In genomic region chr5:52360286-52361049, GRCm38 (mm10) we compare ENCODE assay signal across 9 mouse cellular contexts. TPM values are rescaled to one million over a fixed set of nuclear protein-coding genes. Genes with fewer than 3 reads are reported as not detected.
DNase-seq lines count a peak whose midpoint lies in the region; ATAC-seq and TF ChIP-seq lines count a peak whose summit lies in the region.
"Had no signal": no experiment of that assay in that cellular context is flagged by ENCODE, and none has a peak within 500 bp of the region (broad histone marks: within the 10 kb centered on the region; RNA-seq: fewer than 3 reads in every experiment).

No protein-coding gene starts in this region.

- 44% methylated on average over 21 of the region's 21 CpGs for WGBS in kidney, adult 2 months

- no peak for TF ChIP-seq POLR2A in brain, embryonic 14.5 days (IDR thresholded peaks at IDR 0.05; ENCODE audit: borderline replicate concordance, extremely low read depth, insufficient read depth, insufficient read length, poor library complexity, severe bottlenecking)
- no peak for TF ChIP-seq POLR2A in kidney, adult 2 months (IDR thresholded peaks at IDR 0.05; ENCODE audit: low read depth, low read length)

- peak overlapping the region; percentile 56 for H3K4me3 ChIP-seq in gastrocnemius, adult 2 months
- H3K4me3 ChIP-seq in kidney, adult 2 months (ENCODE audit: insufficient read depth, low read depth, low read length) = no peak overlapping the region

- no peak for DNase-seq in gastrocnemius, adult 2 months
- DNase-seq in gastrocnemius, postnatal 36 days = no peak
- peak; percentile 48 for DNase-seq in brain, embryonic 14.5 days (ENCODE audit: low read depth)
- DNase-seq in kidney, adult 2 months = peak; percentile 72
- peak; percentile 34 to 51 for DNase-seq in lung, postnatal 4 days
- no peak for DNase-seq in thymus, postnatal 4 days
- no peak for DNase-seq in urinary bladder, postnatal 14 days (ENCODE audit: low spot score)
- DNase-seq: adrenal gland, adult 8-10 months had no signal

- no peaks in the 10 kb centered on the region for H3K36me3 ChIP-seq in kidney, adult 2 months (ENCODE audit: control insufficient read depth, insufficient read depth, low read length)

- peaks cover 26% of the 10 kb centered on the region; the same call in 1 of the 2 replicates for H3K4me1 ChIP-seq in kidney, adult 2 months (ENCODE audit: control insufficient read depth, insufficient read depth, low read length)

- ATAC-seq in CD4-positive, CD25-positive, alpha-beta regulatory T cell, adult 4 months = no peak

- no peak for TF ChIP-seq CTCF in gastrocnemius, adult 2 months (IDR thresholded peaks at IDR 0.05)
- TF ChIP-seq CTCF in brain, embryonic 14.5 days (IDR thresholded peaks at IDR 0.05; ENCODE audit: borderline replicate concordance, extremely low read depth, insufficient read depth, insufficient read length) = no peak
- no peak for TF ChIP-seq CTCF in kidney, adult 2 months (conservative IDR thresholded peaks at IDR 0.05; ENCODE audit: insufficient read depth, insufficient read length, low read depth, low read length)

- intact Hi-C loops in gastrocnemius, adult 2 months (cut with DNase I) = no loop called here
- intact Hi-C loops in gastrocnemius, postnatal 36 days (cut with DNase I) = no loop called here

- H3K27me3 ChIP-seq in kidney, adult 2 months (replicated peaks; ENCODE audit: control insufficient read depth, insufficient read depth, low read length) = no peaks in the 10 kb centered on the region

- peak overlapping the region; percentile 46; the same call in 1 of the 2 replicates for H3K27ac ChIP-seq in gastrocnemius, adult 2 months
- H3K27ac ChIP-seq in kidney, adult 2 months (ENCODE audit: insufficient read depth, low read depth, low read length) = peak overlapping the region; percentile 79

RNA-seq across cellular contexts. Expression of gene Sod3, which starts 3.1 kb away (rescaled TPM):
- total RNA-seq in gastrocnemius, adult 2 months (2021) = 1 to 10 TPM; 4.2 to 9.3 TPM
- 1 to 10 TPM; 4.8 to 5.5 TPM for total RNA-seq in gastrocnemius, postnatal 36 days (2021)
- 0.76 and 1.3 TPM in 2 replicates for polyA plus RNA-seq in brain, embryonic 14.5 days (2012; rRNA removed)
- 347 and 350 TPM in 2 replicates for polyA plus RNA-seq in kidney, adult 2 months (2012; rRNA removed)
- not detected for polyA plus RNA-seq in CD4-positive, CD25-positive, alpha-beta regulatory T cell, adult 4 months (2017; shearing (Covaris generic))

Comparison
In these comparisons a context has a peak if more than half of its experiments do, and no peak if none do; other contexts are left out.
1. DNase-seq: peak in brain, embryonic 14.5 days (single experiment), kidney, adult 2 months (single experiment) and lung, postnatal 4 days (2 of 2); none in gastrocnemius, adult 2 months (single experiment), gastrocnemius, postnatal 36 days (0 of 2), thymus, postnatal 4 days (single experiment) and urinary bladder, postnatal 14 days (single experiment).
2. RNA of gene Sod3, which starts 3.1 kb away (polyA plus RNA-seq): 347 to 350 TPM in kidney, adult 2 months; 0.76 to 1.3 TPM in brain, embryonic 14.5 days and not detected in CD4-positive, CD25-positive, alpha-beta regulatory T cell, adult 4 months; every median in the first group is over 100 times any median in the second.